Mouse (Mus musculus): ENCODE data around the gene Pea15a.
"Not testable (repeated sequence)": the region's sequence is repeated elsewhere in the genome, so short reads cannot be mapped to it uniquely, and the experiment has no call there.

Pea15a gene

GRCm38 (mm10) chr1:172206141-172206917 lies at the start of gene Pea15a:
Gene Pea15a (minus strand): TSS chr1:172206804.
- DNase-seq, result peak; percentile 90 to 92

- peak; percentile 15 to 23 for DNase-seq
These were observed 41.1 kb upstream of the Pea15a start for GRCm38 (mm10) chr1:172247679-172248078.

GRCm38 (mm10) chr1:172247216-172247615 lies 40.6 kb upstream of the Pea15a start:
- DNase-seq, result no peak

- not testable (repeated sequence) for DNase-seq
These were observed 38.0 kb upstream of the Pea15a start for GRCm38 (mm10) chr1:172244645-172245044.

GRCm38 (mm10) chr1:172243547-172244205 lies 37.1 kb upstream of the Pea15a start:
- DNase-seq, result peak; percentile 60 to 63

GRCm38 (mm10) chr1:172242401-172242800 lies 35.8 kb upstream of the Pea15a start:
- DNase-seq, result no peak

- no peak for DNase-seq
These were observed 34.5 kb upstream of the Pea15a start for GRCm38 (mm10) chr1:172240945-172241708.

GRCm38 (mm10) chr1:172229215-172229614 lies 22.6 kb upstream of the Pea15a start:
- no peak for DNase-seq

- DNase-seq, result peak; percentile 65
These were observed 21.6 kb upstream of the Pea15a start for GRCm38 (mm10) chr1:172228209-172228608.

- no peak for DNase-seq
These were observed 14.9 kb upstream of the Pea15a start for GRCm38 (mm10) chr1:172221297-172222063.

- DNase-seq, result no peak
These were observed 13.8 kb upstream of the Pea15a start for GRCm38 (mm10) chr1:172220414-172220813.

- no peak for DNase-seq
These were observed 13.1 kb upstream of the Pea15a start, which contains the start of gene Casq1 for GRCm38 (mm10) chr1:172219451-172220406. Gene Casq1 (minus strand): TSS chr1:172219868.

GRCm38 (mm10) chr1:172218164-172218910 lies 11.7 kb upstream of the Pea15a start:
- DNase-seq, result no peak

- peak; percentile 85 to 91 for DNase-seq
These were observed 10.5 kb upstream of the Pea15a start for GRCm38 (mm10) chr1:172217148-172217547.

GRCm38 (mm10) chr1:172214748-172215147 lies 8.1 kb upstream of the Pea15a start:
- no peak for DNase-seq

GRCm38 (mm10) chr1:172213771-172214170 lies 7.2 kb upstream of the Pea15a start:
- no peak for DNase-seq

GRCm38 (mm10) chr1:172212776-172213175 lies 6.2 kb upstream of the Pea15a start:
- DNase-seq, result no peak

GRCm38 (mm10) chr1:172207111-172207584 lies 544 bp upstream of the Pea15a start:
- peak; percentile 45 to 60 for DNase-seq

GRCm38 (mm10) chr1:172205741-172206087 lies 890 bp downstream of the Pea15a start:
- DNase-seq, result peak in 1 of 2 experiments; percentile 51

All from cerebellum, adult 18-20 months (tissue).